Mouse (Mus musculus): ENCODE results near the gene Arl6ip5. TPM values are rescaled to one million over a fixed set of nuclear protein-coding genes. Genes with fewer than 3 reads are reported as not detected.
A peak's percentile ranks its signal among the peaks of the same experiment; 100 is the strongest.
"Not testable (repeated sequence)": the region's sequence is repeated elsewhere in the genome, so short reads cannot be mapped to it uniquely, and the experiment has no call there.

Arl6ip5 gene
- polyA plus RNA-seq, 1 experiment, result 25.3 TPM

DNA sequence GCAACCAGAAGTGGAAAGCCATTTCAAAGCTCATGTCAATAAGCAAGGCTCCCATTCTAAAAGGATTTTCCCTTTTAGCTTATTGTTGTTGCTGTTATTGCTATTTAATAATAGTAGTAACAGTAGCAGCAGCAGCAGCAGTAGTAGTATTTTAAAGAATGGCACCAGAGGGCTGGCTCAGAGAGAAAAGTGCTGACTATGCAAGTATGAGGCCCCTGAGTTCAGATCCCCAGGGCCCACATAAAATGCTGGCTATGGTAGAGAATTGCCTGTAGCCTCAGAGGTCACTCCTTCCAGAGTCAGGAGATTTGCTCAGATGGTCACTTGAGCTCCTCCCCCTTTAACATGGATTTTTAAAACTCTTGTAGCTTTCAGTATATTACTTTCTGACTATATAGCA is 34.7 kb downstream of the Arl6ip5 start:
- TF ChIP-seq GATA1 (IDR thresholded peaks at IDR 0.05; ENCODE audit: borderline replicate concordance, low read length), result no peak
- no peak for TF ChIP-seq FLI1 (IDR thresholded peaks at IDR 0.05; ENCODE audit: low read length)
- Histone ChIP-seq H3K27me3 (replicated peaks) (peaks cover 5% of the 10 kb centered on the region), H3K4me3 (replicated peaks) (no peak overlapping the region), H3K4me1 (peaks cover under 1% of the 10 kb centered on the region; the same call in 1 of the 2 replicates), H3K36me3 (replicated peaks; ENCODE audit: low read length) (no peaks in the 10 kb centered on the region), H3K9me3 (peaks cover 1% of the 10 kb centered on the region)

DNA sequence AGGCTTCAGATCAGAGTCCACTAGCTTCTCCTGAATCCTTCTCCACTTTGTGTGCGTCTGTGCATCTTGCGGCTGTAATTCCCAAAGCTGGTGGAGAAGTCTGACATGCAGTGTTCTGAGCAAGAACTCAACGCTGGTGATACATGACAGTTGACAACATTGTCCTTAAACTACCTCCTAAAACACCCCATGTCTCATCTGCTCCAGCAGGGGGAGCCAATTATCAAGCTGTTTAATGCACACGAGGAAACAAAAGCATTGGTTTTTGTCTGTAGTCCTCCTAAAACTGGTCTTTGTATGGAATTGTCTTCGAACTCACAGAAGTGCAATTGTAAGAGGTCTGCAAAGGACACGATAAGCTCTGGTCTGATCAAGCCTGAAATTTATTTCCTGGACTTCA is 40.5 kb downstream of the Arl6ip5 start:
- TF ChIP-seq GATA1 (IDR thresholded peaks at IDR 0.05; ENCODE audit: borderline replicate concordance, low read length) (no peak), FLI1 (IDR thresholded peaks at IDR 0.05; ENCODE audit: low read length) (no peak)
- H3K4me1 ChIP-seq, result peaks cover 29% of the 10 kb centered on the region

DNA sequence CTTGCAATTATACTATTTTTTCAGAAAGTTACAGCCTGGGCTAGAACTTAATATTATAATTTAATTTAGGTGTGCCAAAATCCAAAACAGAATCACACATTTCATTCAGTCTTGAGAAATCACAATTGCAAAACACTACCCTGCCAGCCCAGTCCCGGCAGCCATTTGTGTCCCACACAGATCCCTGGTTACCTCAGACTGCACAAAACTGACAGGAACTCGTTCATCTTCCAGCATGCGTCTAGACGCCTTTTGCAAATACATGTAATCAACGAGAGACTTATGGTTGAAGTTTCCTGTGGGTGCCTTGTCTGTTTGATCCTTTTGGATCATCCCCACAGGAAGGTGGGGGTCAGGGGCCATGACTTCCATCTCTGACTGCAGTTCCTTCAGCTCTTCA is 41.6 kb downstream of the Arl6ip5 start:
- no peak overlapping the region for H3K4me3 ChIP-seq (replicated peaks)
- H3K27me3 ChIP-seq (replicated peaks), result peaks cover 10% of the 10 kb centered on the region
- H3K4me1 ChIP-seq, result peaks cover 29% of the 10 kb centered on the region
- TF ChIP-seq GATA1 (IDR thresholded peaks at IDR 0.05; ENCODE audit: borderline replicate concordance, low read length) (no peak), FLI1 (IDR thresholded peaks at IDR 0.05; ENCODE audit: low read length) (no peak)
- no peaks in the 10 kb centered on the region for H3K36me3 ChIP-seq (replicated peaks; ENCODE audit: low read length)
- no peaks in the 10 kb centered on the region for H3K9me3 ChIP-seq

More for the DNA sequence above, 40.5 kb downstream of the Arl6ip5 start:
- Histone ChIP-seq H3K4me3 (replicated peaks) (peak overlapping the region; percentile 23), H3K9me3 (no peaks in the 10 kb centered on the region), H3K36me3 (replicated peaks; ENCODE audit: low read length) (no peaks in the 10 kb centered on the region), H3K27me3 (replicated peaks) (peaks cover 5% of the 10 kb centered on the region)

DNA sequence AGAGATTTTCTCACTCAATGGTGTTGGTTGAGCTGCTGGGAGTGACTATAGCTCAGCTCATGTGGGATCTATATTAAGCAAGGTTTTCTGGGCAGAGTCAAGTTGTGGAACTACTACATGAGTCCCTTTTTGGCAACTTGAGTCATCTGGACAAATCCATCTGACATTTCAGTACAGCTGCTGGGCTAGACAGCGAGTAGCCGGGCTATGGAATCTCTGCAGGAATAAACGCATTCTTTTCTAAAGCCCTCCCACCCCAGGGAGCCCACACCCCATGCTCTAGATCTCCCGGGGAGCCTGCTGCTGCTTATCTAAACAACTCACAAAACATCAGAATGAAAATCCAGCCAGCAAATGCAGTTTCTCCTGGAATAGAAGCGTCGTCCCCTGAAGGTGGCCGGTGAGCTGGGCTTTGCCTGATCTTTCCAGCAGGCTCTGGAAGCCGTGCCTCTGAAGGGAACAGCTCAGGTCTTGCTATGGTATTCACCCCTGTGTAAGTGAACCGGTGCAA is 42.3 kb downstream of the Arl6ip5 start, which contains the start of gene Lmod3:
Gene Lmod3 (minus strand): TSS at position 49 of the 511 bp plus-strand sequence.
- Histone ChIP-seq H3K4me1 (peaks cover 29% of the 10 kb centered on the region), H3K27me3 (replicated peaks) (peaks cover 5% of the 10 kb centered on the region), H3K4me3 (replicated peaks) (no peak within 1 kb of the TSS), H3K9me3 (no peaks in the 10 kb centered on the region), H3K36me3 (replicated peaks; ENCODE audit: low read length) (no peaks in the 10 kb centered on the region)
- TF ChIP-seq FLI1 (IDR thresholded peaks at IDR 0.05; ENCODE audit: low read length) (no peak), GATA1 (IDR thresholded peaks at IDR 0.05; ENCODE audit: borderline replicate concordance, low read length) (no peak)

DNA sequence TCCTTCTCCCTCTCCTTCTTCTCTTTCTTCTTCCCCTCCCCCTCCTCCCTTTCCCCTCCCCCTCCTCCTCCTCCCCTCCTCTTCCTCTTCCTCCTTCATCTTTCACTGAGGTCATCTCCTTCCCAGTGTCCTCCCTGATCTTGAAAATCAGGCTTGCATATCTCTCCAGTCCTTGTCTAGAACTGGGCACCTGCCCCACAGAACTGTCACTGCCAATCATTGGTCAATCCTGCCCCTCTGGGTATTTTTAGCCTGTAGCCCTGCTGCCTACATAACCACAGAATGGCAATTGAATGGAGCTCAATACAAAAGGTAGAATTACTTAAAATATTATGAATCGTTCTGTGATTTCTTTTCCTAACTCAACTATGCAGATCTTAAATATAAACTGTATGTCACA is 48.0 kb downstream of the Arl6ip5 start:
- no peak overlapping the region for H3K4me3 ChIP-seq (replicated peaks)
- TF ChIP-seq FLI1 (IDR thresholded peaks at IDR 0.05; ENCODE audit: low read length) (no peak), GATA1 (IDR thresholded peaks at IDR 0.05; ENCODE audit: borderline replicate concordance, low read length) (no peak)
- H3K36me3 ChIP-seq (replicated peaks; ENCODE audit: low read length), result no peaks in the 10 kb centered on the region
- H3K9me3 ChIP-seq, result no peaks in the 10 kb centered on the region
- peaks cover 5% of the 10 kb centered on the region for H3K27me3 ChIP-seq (replicated peaks)
- H3K4me1 ChIP-seq, result peaks cover 15% of the 10 kb centered on the region

DNA sequence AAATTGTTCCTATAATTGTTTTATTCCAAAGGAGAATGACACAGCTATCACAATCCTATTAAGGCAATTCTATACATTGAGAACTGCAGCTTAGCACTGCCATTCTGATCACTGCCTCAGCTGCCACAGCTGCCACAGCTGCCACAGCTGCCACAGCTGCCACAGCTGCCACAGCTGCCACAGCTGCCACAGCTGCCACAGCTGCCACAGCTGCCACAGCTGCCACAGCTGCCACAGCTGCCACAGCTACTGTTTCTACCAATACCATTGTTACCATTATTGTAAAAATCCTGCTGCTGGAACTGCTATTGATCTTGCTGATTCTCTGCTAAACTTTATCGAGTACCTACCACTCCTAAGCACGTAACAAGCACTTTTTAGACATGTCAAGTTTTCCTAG is 49.4 kb downstream of the Arl6ip5 start:
- H3K9me3 ChIP-seq; H3K4me3 ChIP-seq (replicated peaks); H3K27me3 ChIP-seq (replicated peaks); H3K36me3 ChIP-seq (replicated peaks; ENCODE audit: low read length): not testable (repeated sequence)
- peaks cover 15% of the 10 kb centered on the region for H3K4me1 ChIP-seq

DNA sequence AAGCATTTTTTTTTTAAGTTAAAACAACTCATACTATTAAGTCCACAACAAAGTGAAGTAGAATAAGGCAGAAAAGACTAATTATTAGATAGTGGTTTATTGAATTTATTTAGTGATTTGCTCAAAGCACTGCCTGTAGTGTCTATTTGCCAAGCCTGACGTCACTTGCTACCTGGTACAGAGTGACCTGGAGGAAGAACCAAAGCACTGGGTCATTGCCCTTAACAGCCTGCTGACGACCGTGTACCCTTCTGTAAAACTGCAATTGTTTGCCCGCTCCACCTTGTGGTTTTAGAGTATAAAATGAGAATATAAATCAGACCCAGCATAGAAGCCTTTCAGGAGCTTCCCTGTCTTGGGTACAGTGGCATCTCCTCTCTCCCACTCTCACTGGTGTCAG is 51.7 kb downstream of the Arl6ip5 start:
- H3K4me1 ChIP-seq, result peaks cover 25% of the 10 kb centered on the region
- H3K9me3 ChIP-seq, result no peaks in the 10 kb centered on the region
- peaks cover 4% of the 10 kb centered on the region for H3K27me3 ChIP-seq (replicated peaks)
- no peak for TF ChIP-seq FLI1 (IDR thresholded peaks at IDR 0.05; ENCODE audit: low read length)
- TF ChIP-seq GATA1 (IDR thresholded peaks at IDR 0.05; ENCODE audit: borderline replicate concordance, low read length), result no peak
- no peak overlapping the region for H3K4me3 ChIP-seq (replicated peaks)
- no peaks in the 10 kb centered on the region for H3K36me3 ChIP-seq (replicated peaks; ENCODE audit: low read length)

DNA sequence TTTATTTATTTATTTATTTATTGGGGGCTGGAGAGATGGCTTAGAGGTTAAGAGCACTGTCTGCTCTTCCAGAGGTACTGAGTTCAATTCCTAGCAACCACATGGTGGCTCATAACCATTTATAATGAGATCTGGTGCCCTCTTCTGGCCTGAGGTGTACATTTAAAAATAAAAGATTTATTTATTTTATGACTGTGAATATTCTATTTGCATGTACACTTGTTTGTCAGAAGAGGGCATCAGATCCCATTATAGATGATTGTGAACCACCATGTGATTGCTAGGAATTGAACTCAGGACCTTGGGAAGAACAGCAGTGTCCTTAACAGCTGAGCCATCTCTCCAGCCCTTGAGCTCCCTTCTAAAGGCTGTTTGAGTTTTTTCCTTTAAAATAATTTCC is 53.3 kb downstream of the Arl6ip5 start:
- H3K27me3 ChIP-seq (replicated peaks); H3K36me3 ChIP-seq (replicated peaks; ENCODE audit: low read length); H3K4me3 ChIP-seq (replicated peaks); H3K9me3 ChIP-seq: not testable (repeated sequence)
- peaks cover 17% of the 10 kb centered on the region for H3K4me1 ChIP-seq

DNA sequence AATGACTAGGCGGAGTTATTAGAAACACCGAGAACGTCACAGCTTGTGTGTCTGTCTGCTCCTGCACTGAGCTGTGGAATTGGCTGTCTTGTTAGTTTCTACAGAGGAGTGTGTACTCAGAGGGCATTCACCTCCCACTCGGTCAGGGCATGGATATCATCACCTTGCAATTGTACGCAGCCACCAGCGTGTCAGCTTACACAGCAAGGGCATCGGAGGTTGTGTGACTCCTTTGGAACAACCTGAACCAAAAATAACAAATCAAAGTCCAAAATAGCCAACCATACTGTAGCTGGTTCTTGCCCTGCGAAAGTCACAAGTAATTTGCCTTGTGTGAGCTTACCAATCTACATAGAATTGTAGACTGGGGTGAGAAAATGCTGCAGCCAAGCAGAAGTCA is 54.8 kb downstream of the Arl6ip5 start:
- Histone ChIP-seq H3K9me3 (no peaks in the 10 kb centered on the region), H3K4me1 (peaks cover 10% of the 10 kb centered on the region; the same call in 1 of the 2 replicates), H3K4me3 (replicated peaks) (no peak overlapping the region), H3K36me3 (replicated peaks; ENCODE audit: low read length) (no peaks in the 10 kb centered on the region), H3K27me3 (replicated peaks) (peaks cover 7% of the 10 kb centered on the region)
- TF ChIP-seq GATA1 (IDR thresholded peaks at IDR 0.05; ENCODE audit: borderline replicate concordance, low read length), result no peak
- no peak for TF ChIP-seq FLI1 (IDR thresholded peaks at IDR 0.05; ENCODE audit: low read length)

DNA sequence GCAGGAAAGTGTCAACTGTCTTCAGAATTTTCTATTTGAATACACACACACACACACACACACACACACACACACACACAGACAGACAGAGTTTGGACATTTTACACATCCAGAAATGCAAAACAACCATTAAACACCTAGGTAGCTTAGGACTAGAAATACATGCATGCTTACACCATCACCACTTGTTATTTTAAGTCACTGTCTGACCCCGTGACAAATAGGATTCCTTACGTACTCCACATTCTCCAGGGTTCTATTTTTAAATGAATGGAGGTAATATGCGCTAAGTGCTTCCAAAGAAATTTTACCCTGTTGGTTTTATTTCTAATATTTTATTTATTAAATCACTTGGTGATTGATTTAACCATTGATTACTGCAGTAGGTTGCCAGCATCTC is 55.2 kb downstream of the Arl6ip5 start:
- H3K4me3 ChIP-seq (replicated peaks), result no peak overlapping the region
- no peaks in the 10 kb centered on the region for H3K36me3 ChIP-seq (replicated peaks; ENCODE audit: low read length)
- TF ChIP-seq FLI1 (IDR thresholded peaks at IDR 0.05; ENCODE audit: low read length), result no peak
- TF ChIP-seq GATA1 (IDR thresholded peaks at IDR 0.05; ENCODE audit: borderline replicate concordance, low read length), result no peak
- H3K27me3 ChIP-seq (replicated peaks), result peaks cover 7% of the 10 kb centered on the region
- peaks cover 10% of the 10 kb centered on the region; the same call in 1 of the 2 replicates for H3K4me1 ChIP-seq
- no peaks in the 10 kb centered on the region for H3K9me3 ChIP-seq

DNA sequence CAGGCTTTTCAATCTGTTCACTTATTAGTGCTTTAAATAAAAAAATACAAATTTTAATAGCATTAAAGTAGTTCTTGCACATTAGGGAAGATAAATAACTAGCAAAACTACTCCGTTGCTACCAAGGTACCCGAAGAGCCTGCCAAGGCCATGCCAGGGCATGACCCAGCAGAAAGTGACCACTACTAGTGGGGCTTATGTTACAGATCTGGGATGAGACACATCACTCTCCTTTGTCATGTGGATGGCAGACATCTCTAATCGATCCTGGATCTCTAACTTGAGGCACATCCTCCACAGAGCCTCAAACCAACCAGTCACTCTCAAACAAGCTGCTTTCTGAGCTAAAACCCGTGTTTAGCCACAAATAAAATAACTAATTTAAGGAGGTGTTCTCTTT is 56.2 kb downstream of the Arl6ip5 start:
- no peak overlapping the region for H3K4me3 ChIP-seq (replicated peaks)
- H3K4me1 ChIP-seq, result peaks cover 14% of the 10 kb centered on the region; the same call in 1 of the 2 replicates
- TF ChIP-seq GATA1 (IDR thresholded peaks at IDR 0.05; ENCODE audit: borderline replicate concordance, low read length), result no peak
- TF ChIP-seq FLI1 (IDR thresholded peaks at IDR 0.05; ENCODE audit: low read length), result no peak
- H3K36me3 ChIP-seq (replicated peaks; ENCODE audit: low read length), result no peaks in the 10 kb centered on the region
- peaks cover 7% of the 10 kb centered on the region for H3K27me3 ChIP-seq (replicated peaks)
- no peaks in the 10 kb centered on the region for H3K9me3 ChIP-seq
